Mouse (Mus musculus) bone marrow macrophage, adult 2 months (primary cell): ENCODE measurements at regions not wholly inside any gene's neighbourhood (a gene's known extent, or its start where the extent isn't known, plus 50 kb on each side); places are given as distances from the start of the nearest gene placed in this dataset.

Experiments
- CTCF ChIP-seq: IDR thresholded peaks from 2 replicates; pipeline ENCODE4 v1.5.1; 2012; ENCODE audit warnings: low read depth, mild to moderate bottlenecking, low read length, moderate library complexity
- POLR2A ChIP-seq: IDR thresholded peaks from 2 replicates; pipeline ENCODE4 v1.6.1; 2012; ENCODE audit warnings: mild to moderate bottlenecking, low read depth, low read length, borderline replicate concordance

GRCm38 (mm10) chr11:112234492-112235116 is 547.4 kb upstream of the Sox9 start:
- TF ChIP-seq CTCF (no peak), POLR2A (no peak)
